Mouse (Mus musculus): ENCODE results near the gene Slc43a2. TPM values are rescaled to one million over a fixed set of nuclear protein-coding genes. Genes with fewer than 3 reads are reported as not detected.

Gene Slc43a2
- polyA plus RNA-seq, 1 experiment from 2014 or later, result 4.3 TPM

DNA sequence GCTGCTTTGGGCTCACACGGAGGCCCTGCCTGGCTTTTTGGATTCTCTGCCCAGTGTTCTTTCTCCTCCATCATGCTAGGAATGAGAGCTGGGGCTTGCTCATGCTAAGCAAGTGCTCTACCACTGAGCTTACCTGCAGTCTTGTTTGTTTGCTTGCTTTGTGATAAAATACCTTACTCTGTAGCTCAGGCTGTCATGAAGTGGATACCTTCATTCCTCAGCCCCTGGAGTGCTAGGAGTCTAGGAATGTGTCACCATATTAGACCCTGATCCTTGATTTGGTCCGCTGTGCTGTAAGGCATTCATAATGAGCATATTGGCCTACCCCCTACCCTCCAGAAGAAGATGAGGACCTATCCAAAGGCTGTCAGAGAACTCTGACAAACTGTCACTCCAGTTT is 8.7 kb upstream of the Slc43a2 start:
- H3K4me3 ChIP-seq (ENCODE audit: low read length), result no peak overlapping the region
- ATAC-seq (replicated peaks; ENCODE audit: extremely low read depth, insufficient read depth, low FRiP score), result no peak
- H3K9ac ChIP-seq (ENCODE audit: low read length), result no peak overlapping the region
- H3K36me3 ChIP-seq (ENCODE audit: control insufficient read depth, insufficient read depth), result no peaks in the 10 kb centered on the region
- H3K27me3 ChIP-seq (ENCODE audit: control insufficient read depth, insufficient read depth, low read length), result no peaks in the 10 kb centered on the region
- H3K9me3 ChIP-seq (replicated peaks; ENCODE audit: control insufficient read depth, low read length), result no peaks in the 10 kb centered on the region
- no peak overlapping the region for H3K27ac ChIP-seq (ENCODE audit: low read length)
- WGBS, result 75% methylated on average over 2 of the region's 2 CpGs
- no peaks in the 10 kb centered on the region for H3K4me1 ChIP-seq (ENCODE audit: control insufficient read depth, insufficient read depth, low read length)
- no peak overlapping the region for H3K4me2 ChIP-seq (ENCODE audit: low read depth, low read length)

DNA sequence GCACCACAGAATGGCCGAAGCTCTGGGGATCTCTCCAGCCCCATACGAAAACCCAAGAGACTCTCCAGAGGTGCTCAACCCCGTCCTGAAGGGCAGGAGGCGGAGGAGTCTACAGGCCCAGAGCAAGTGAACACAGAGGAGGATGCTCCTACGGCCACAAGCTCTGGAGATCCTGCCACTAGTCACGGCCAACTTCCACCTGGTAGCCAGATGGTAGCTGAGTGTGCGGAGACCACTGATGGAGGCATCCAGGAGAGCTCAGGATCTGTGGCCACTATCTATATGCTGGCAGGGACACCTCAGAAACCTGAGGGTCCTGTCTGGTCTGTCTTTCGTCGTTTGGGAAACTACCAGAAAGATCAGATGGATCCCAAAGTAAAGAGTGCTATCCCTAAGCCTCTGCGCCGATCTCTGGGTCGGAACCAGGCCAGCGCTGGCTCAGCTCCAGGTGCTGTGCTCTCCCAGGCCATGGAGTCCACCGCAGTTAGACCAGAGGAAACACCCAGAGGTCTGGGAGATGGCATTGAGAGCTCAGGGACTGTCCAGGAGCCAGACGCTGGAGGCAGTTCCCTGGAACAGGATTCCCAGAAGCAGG is 5.9 kb upstream of the Slc43a2 start:
- H3K27me3 ChIP-seq (ENCODE audit: control insufficient read depth, insufficient read depth, low read length), result no peaks in the 10 kb centered on the region
- H3K4me3 ChIP-seq (ENCODE audit: low read length), result no peak overlapping the region
- H3K9ac ChIP-seq (ENCODE audit: low read length), result no peak overlapping the region
- H3K4me2 ChIP-seq (ENCODE audit: low read depth, low read length), result no peak overlapping the region
- no peaks in the 10 kb centered on the region for H3K4me1 ChIP-seq (ENCODE audit: control insufficient read depth, insufficient read depth, low read length)
- no peaks in the 10 kb centered on the region for H3K36me3 ChIP-seq (ENCODE audit: control insufficient read depth, insufficient read depth)
- H3K27ac ChIP-seq (ENCODE audit: low read length), result no peak overlapping the region
- H3K9me3 ChIP-seq (replicated peaks; ENCODE audit: control insufficient read depth, low read length), result no peaks in the 10 kb centered on the region
- ATAC-seq (replicated peaks; ENCODE audit: extremely low read depth, insufficient read depth, low FRiP score), result no peak
- 82% methylated on average over 15 of the region's 15 CpGs for WGBS

DNA sequence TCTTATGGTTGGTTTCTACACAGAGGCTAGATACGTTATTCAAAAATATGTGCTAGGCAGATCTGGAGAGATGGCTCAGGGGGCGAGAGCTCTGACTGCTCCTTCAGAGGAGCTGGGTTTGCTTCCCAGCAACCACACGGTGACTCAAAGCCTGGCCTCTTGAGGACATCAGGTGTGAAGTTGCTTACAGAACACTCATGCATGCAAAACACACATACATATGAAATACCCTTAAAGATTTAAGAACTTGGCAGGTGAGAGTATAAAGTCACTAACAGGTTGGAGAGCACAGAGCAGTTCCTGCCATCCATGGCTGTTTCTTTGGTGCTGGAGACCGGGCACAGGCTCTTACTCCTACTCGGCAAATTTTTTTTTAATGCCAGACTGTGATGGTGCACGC is 4.6 kb upstream of the Slc43a2 start:
- WGBS, result 87% methylated on average over 6 of the region's 6 CpGs
- Histone ChIP-seq H3K4me3 (ENCODE audit: low read length) (no peak overlapping the region), H3K4me1 (ENCODE audit: control insufficient read depth, insufficient read depth, low read length) (no peaks in the 10 kb centered on the region), H3K4me2 (ENCODE audit: low read depth, low read length) (no peak overlapping the region), H3K9ac (ENCODE audit: low read length) (no peak overlapping the region), H3K27ac (ENCODE audit: low read length) (no peak overlapping the region), H3K36me3 (ENCODE audit: control insufficient read depth, insufficient read depth) (no peaks in the 10 kb centered on the region), H3K9me3 (replicated peaks; ENCODE audit: control insufficient read depth, low read length) (no peaks in the 10 kb centered on the region), H3K27me3 (ENCODE audit: control insufficient read depth, insufficient read depth, low read length) (no peaks in the 10 kb centered on the region)
- no peak for ATAC-seq (replicated peaks; ENCODE audit: extremely low read depth, insufficient read depth, low FRiP score)

DNA sequence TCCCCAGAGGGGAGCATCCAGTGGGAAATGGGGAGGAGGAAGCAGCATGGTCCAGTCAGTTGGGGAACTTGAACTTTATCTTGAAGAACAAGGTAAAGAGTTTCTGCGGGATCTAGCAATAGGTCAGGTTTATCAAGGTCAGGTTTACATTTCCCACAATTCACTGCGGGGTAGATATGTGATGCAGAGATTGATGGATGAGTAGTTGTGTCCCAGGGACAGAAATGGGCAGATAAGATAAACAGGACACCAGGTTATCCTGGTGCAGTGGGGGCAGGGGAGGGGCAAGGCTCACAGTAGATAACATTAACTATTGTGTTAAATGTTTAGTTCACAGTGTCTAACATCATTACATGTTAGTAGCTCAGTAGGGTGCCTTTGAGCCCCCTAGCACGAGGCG is 1.7 kb upstream of the Slc43a2 start:
- no peaks in the 10 kb centered on the region for H3K27me3 ChIP-seq (ENCODE audit: control insufficient read depth, insufficient read depth, low read length)
- no peaks in the 10 kb centered on the region for H3K9me3 ChIP-seq (replicated peaks; ENCODE audit: control insufficient read depth, low read length)
- H3K9ac ChIP-seq (ENCODE audit: low read length), result no peak overlapping the region
- 41% methylated on average over 4 of the region's 4 CpGs for WGBS
- H3K4me1 ChIP-seq (ENCODE audit: control insufficient read depth, insufficient read depth, low read length), result peaks cover 11% of the 10 kb centered on the region
- ATAC-seq (replicated peaks; ENCODE audit: extremely low read depth, insufficient read depth, low FRiP score), result no peak
- no peak overlapping the region for H3K4me3 ChIP-seq (ENCODE audit: low read length)
- no peak overlapping the region for H3K4me2 ChIP-seq (ENCODE audit: low read depth, low read length)
- H3K36me3 ChIP-seq (ENCODE audit: control insufficient read depth, insufficient read depth), result no peaks in the 10 kb centered on the region
- no peak overlapping the region for H3K27ac ChIP-seq (ENCODE audit: low read length)

DNA sequence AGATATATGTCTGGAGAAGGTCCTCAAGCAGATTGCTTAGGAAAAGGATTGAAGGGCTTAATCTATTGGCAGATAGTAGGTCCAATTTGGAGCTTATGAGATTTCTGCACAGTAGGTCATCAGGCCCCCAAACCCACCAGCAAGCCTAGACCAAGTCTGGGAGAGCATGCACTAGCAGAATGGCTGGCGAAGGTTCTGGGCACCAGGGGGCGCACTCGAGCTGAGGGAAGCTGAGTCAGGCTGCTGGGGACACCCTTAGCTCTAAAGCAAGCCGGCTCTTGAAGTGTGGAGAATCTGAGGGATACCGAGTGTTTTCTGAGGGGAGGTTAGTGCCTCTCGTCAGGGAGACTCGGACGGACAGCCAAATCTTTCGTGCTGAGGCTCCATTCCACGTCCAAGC is 1.2 kb upstream of the Slc43a2 start:
- no peaks in the 10 kb centered on the region for H3K36me3 ChIP-seq (ENCODE audit: control insufficient read depth, insufficient read depth)
- peaks cover 16% of the 10 kb centered on the region for H3K4me1 ChIP-seq (ENCODE audit: control insufficient read depth, insufficient read depth, low read length)
- peak; percentile 28; the same call in 1 of the 2 replicates for ATAC-seq (replicated peaks; ENCODE audit: extremely low read depth, insufficient read depth, low FRiP score)
- under 1% methylated on average over 10 of the region's 10 CpGs for WGBS
- peak overlapping the region; percentile 76 for H3K9ac ChIP-seq (ENCODE audit: low read length)
- H3K4me3 ChIP-seq (ENCODE audit: low read length), result peak overlapping the region; percentile 70
- H3K9me3 ChIP-seq (replicated peaks; ENCODE audit: control insufficient read depth, low read length), result no peaks in the 10 kb centered on the region
- H3K27me3 ChIP-seq (ENCODE audit: control insufficient read depth, insufficient read depth, low read length), result no peaks in the 10 kb centered on the region
- H3K27ac ChIP-seq (ENCODE audit: low read length), result no peak overlapping the region
- H3K4me2 ChIP-seq (ENCODE audit: low read depth, low read length), result peak overlapping the region; percentile 96

DNA sequence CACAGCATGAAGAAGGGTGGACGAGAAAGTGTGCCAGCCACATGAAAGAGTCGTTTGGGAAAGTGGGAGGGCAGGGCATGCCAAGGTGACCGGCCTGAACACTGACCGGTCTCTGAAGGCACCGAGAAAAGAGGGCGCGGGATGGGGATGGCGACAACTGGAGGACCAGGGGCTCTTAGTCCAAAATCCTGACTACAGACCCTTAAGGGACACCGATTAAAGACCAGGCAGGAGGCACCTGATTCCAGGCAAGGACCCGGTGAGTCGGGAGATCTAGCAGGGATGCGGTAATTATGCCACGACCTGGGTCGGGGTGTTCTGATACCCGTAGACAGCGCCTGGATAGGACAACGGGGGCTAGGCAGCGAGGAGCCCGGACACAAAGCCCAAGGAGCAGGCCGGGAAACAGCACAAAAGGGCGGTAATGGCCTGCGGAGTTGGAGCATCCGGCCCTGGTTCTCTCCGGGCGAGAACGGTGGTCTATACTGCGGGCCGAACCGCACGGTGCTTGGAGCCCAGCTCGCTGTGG is 585 bp upstream of the Slc43a2 start:
- H3K9ac ChIP-seq (ENCODE audit: low read length), result peak overlapping the region; percentile 76
- no peaks in the 10 kb centered on the region for H3K36me3 ChIP-seq (ENCODE audit: control insufficient read depth, insufficient read depth)
- under 1% methylated on average over 31 of the region's 31 CpGs for WGBS
- peaks cover 19% of the 10 kb centered on the region for H3K4me1 ChIP-seq (ENCODE audit: control insufficient read depth, insufficient read depth, low read length)
- H3K9me3 ChIP-seq (replicated peaks; ENCODE audit: control insufficient read depth, low read length), result no peaks in the 10 kb centered on the region
- peak overlapping the region; percentile 96 for H3K4me2 ChIP-seq (ENCODE audit: low read depth, low read length)
- H3K27ac ChIP-seq (ENCODE audit: low read length), result peak overlapping the region; percentile 20; the same call in 1 of the 2 replicates
- no peak for ATAC-seq (replicated peaks; ENCODE audit: extremely low read depth, insufficient read depth, low FRiP score)
- H3K27me3 ChIP-seq (ENCODE audit: control insufficient read depth, insufficient read depth, low read length), result no peaks in the 10 kb centered on the region
- H3K4me3 ChIP-seq (ENCODE audit: low read length), result peak overlapping the region; percentile 70

DNA sequence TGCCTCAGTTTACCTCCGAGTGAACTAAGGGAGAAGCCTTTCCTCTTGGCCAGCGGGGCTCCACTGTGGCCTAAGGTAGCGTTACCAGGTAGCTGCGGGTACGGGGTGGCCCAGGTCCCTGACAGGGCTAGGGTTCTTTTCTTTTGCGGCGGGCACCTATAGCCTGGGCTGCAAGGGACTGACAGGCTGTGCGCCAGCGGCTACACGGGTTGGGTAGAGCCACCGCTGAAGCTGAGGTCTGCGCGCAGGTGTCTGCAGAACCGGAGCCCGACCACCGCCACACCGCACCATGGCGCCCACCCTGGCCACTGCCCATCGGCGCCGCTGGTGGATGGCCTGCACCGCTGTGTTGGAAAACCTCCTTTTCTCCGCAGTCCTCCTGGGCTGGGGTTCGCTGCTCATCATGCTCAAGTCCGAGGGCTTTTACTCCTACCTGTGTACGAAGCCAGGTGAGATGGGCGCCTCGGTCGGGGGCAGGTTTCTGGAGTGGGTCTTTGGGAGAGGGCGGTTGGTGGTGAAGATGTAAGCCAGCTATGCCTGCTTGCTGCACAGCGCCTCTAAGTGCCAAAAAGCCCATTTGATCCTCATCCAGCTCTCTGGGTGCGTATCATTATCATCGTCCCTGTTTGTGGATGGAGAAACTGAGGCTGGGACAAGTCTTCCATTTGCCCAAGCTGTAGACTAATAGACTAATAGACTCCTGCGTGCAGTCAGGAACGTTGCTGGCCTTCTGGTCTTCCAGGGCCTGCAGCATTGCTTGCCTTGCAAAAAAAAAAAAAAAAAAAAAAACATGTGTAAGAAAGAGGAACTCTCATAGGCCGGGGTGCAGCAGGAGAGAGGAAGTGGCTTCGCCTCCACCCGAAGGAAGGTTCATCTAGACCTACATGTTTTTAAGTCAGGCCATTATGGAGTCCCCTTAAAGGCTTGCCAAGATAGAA is 1.1 kb downstream of the Slc43a2 start:
- ATAC-seq (replicated peaks; ENCODE audit: extremely low read depth, insufficient read depth, low FRiP score), result no peak
- no peaks in the 10 kb centered on the region for H3K36me3 ChIP-seq (ENCODE audit: control insufficient read depth, insufficient read depth)
- H3K27me3 ChIP-seq (ENCODE audit: control insufficient read depth, insufficient read depth, low read length), result no peaks in the 10 kb centered on the region
- WGBS, result 14% methylated on average over 38 of the region's 38 CpGs
- peaks cover 22% of the 10 kb centered on the region for H3K4me1 ChIP-seq (ENCODE audit: control insufficient read depth, insufficient read depth, low read length)
- peak overlapping the region; percentile 57 for H3K27ac ChIP-seq (ENCODE audit: low read length)
- H3K4me2 ChIP-seq (ENCODE audit: low read depth, low read length), result peak overlapping the region; percentile 96
- H3K9me3 ChIP-seq (replicated peaks; ENCODE audit: control insufficient read depth, low read length), result no peaks in the 10 kb centered on the region
- H3K4me3 ChIP-seq (ENCODE audit: low read length), result peak overlapping the region; percentile 70
- H3K9ac ChIP-seq (ENCODE audit: low read length), result peak overlapping the region; percentile 77

DNA sequence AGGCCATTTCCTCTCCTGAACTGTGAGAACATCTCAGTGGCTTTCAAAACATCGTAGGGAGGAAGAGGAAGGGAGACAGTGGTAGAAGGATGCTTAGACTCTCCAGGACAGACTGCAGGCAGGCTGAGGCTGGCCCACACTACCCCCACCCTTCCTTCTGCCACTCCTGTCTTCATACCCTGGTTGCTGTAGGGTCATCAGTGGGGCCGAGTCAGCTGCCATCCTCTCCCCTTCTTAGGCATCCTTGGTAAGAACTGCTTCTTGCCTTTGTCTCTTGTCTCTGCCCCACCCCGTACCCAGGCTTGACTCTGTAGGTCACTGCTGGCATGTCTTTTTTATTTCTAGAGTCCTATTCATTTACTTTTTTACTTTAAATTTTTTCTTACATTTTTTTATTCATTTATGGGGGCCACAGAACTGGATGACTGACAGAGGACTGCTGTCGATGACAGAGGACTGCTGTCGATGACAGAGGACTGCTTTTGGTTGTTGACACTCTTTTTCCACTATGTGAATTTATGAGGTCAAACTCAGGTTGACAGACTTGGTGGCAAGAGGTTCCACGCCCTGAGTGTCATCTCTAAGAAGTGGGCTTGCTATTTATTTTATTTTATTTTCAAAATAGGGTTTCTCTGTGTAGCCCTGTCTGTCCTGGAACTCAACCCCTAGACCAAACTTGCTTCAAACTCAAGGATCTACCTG is 2.0 kb downstream of the Slc43a2 start:
- Histone ChIP-seq H3K4me2 (ENCODE audit: low read depth, low read length) (peak overlapping the region; percentile 96), H3K27me3 (ENCODE audit: control insufficient read depth, insufficient read depth, low read length) (no peaks in the 10 kb centered on the region), H3K9ac (ENCODE audit: low read length) (no peak overlapping the region), H3K36me3 (ENCODE audit: control insufficient read depth, insufficient read depth) (no peaks in the 10 kb centered on the region), H3K4me3 (ENCODE audit: low read length) (no peak overlapping the region; the same call in 1 of the 2 replicates), H3K9me3 (replicated peaks; ENCODE audit: control insufficient read depth, low read length) (no peaks in the 10 kb centered on the region), H3K4me1 (ENCODE audit: control insufficient read depth, insufficient read depth, low read length) (peaks cover 30% of the 10 kb centered on the region), H3K27ac (ENCODE audit: low read length) (peak overlapping the region; percentile 57)
- WGBS, result 72% methylated on average over 6 of the region's 6 CpGs
- ATAC-seq (replicated peaks; ENCODE audit: extremely low read depth, insufficient read depth, low FRiP score), result no peak
